Mouse (Mus musculus) right cerebral cortex, postnatal 10 days (tissue): ENCODE data around the gene Pcyt2.
"Not testable (repeated sequence)": the region's sequence is repeated elsewhere in the genome, so short reads cannot be mapped to it uniquely, and the experiment has no call there.

Experiments used
- DNase-seq, 2 experiments: peaks; one replicate each; pipeline ENCODE4 v3.0.0; 2021; ENCODE audit warnings: low spot score in 2 of 2

Gene Pcyt2

GRCm38 (mm10) chr11:120615606-120616203 lies 2.0 kb downstream of the Pcyt2 start:
- DNase-seq = peak in 1 of 2 experiments; percentile 32

GRCm38 (mm10) chr11:120615167-120615566 lies 2.6 kb downstream of the Pcyt2 start:
- peak in 1 of 2 experiments; percentile 29 for DNase-seq

- DNase-seq = peak in 1 of 2 experiments; percentile 29
Measured at GRCm38 (mm10) chr11:120613976-120614375, 3.8 kb downstream of the Pcyt2 start.

- DNase-seq = peak in 1 of 2 experiments; percentile 27
Measured at GRCm38 (mm10) chr11:120613481-120613972, 4.2 kb downstream of the Pcyt2 start.

GRCm38 (mm10) chr11:120612763-120613162 lies 5.0 kb downstream of the Pcyt2 start:
- peak; percentile 75 to 77 for DNase-seq

- peak in 1 of 2 experiments; percentile 30 for DNase-seq
Measured at GRCm38 (mm10) chr11:120610477-120611046, 7.2 kb downstream of the Pcyt2 start.

- peak in 1 of 2 experiments; percentile 27 for DNase-seq
Measured at GRCm38 (mm10) chr11:120609250-120609649, 8.5 kb downstream of the Pcyt2 start.

- peak in 1 of 2 experiments; percentile 34 for DNase-seq
Measured at GRCm38 (mm10) chr11:120608241-120609034, 9.3 kb downstream of the Pcyt2 start, which contains the start of gene Npb. TSS of gene Npb (plus strand) at chr11:120608477.

- DNase-seq = no peak
Measured at GRCm38 (mm10) chr11:120606764-120607163, 11.0 kb downstream of the Pcyt2 start.

- DNase-seq = no peak
Measured at GRCm38 (mm10) chr11:120605667-120606066, 12.1 kb downstream of the Pcyt2 start.

GRCm38 (mm10) chr11:120603545-120603944 lies 14.2 kb downstream of the Pcyt2 start:
- no peak for DNase-seq

GRCm38 (mm10) chr11:120600716-120601115 lies 17.0 kb downstream of the Pcyt2 start:
- no peak for DNase-seq

GRCm38 (mm10) chr11:120598990-120599549 lies 18.7 kb downstream of the Pcyt2 start:
- peak in 1 of 2 experiments; percentile 36 for DNase-seq

- DNase-seq = peak; percentile 96
Measured at GRCm38 (mm10) chr11:120598283-120598989, 19.3 kb downstream of the Pcyt2 start, which contains the start of the genes Alyref and Anapc11. TSS of gene Alyref (minus strand) at chr11:120598365. TSS of gene Anapc11 (plus strand) at chr11:120598421.

GRCm38 (mm10) chr11:120597240-120598235 lies 20.2 kb downstream of the Pcyt2 start:
- peak in 1 of 2 experiments; percentile 36 for DNase-seq

GRCm38 (mm10) chr11:120588531-120588930 lies 29.2 kb downstream of the Pcyt2 start:
- DNase-seq = no peak

GRCm38 (mm10) chr11:120583937-120584336 lies 33.8 kb downstream of the Pcyt2 start:
- no peak for DNase-seq

GRCm38 (mm10) chr11:120582982-120583293 lies 34.8 kb downstream of the Pcyt2 start:
- DNase-seq = not testable (repeated sequence)

- DNase-seq = peak in 1 of 2 experiments; percentile 36
Measured at GRCm38 (mm10) chr11:120582268-120582981, 35.3 kb downstream of the Pcyt2 start.
